Mouse (Mus musculus) myocyte (in vitro differentiated cells): ENCODE data around the gene Hbq1b. TPM values are rescaled to one million over a fixed set of nuclear protein-coding genes. Genes with fewer than 3 reads are reported as not detected.

Experiments used
- H3K27me3 ChIP-seq: one replicate; pipeline ENCODE4 v1.6.1; 2011; ENCODE audit not compliant: control insufficient read depth, insufficient read depth, insufficient read length
- H3K36me3 ChIP-seq: one replicate; pipeline ENCODE4 v1.6.1; 2011; ENCODE audit not compliant: control insufficient read depth, insufficient read depth
- H3K4me2 ChIP-seq: one replicate; pipeline ENCODE4 v1.6.1; 2011; ENCODE audit warnings: low read depth, control low read depth
- H3K4me3 ChIP-seq: one replicate; pipeline ENCODE4 v1.5.1; 2011; ENCODE audit warnings: mild to moderate bottlenecking, control low read depth, moderate library complexity
- H3K79me2 ChIP-seq: one replicate; pipeline ENCODE4 v1.6.1; 2011; ENCODE audit not compliant: control insufficient read depth, insufficient read depth
- H3ac ChIP-seq: one replicate; pipeline ENCODE4 v1.6.1; 2011; ENCODE audit not compliant: control insufficient read depth, insufficient read length
- CEBPB ChIP-seq: IDR thresholded peaks from 2 replicates; pipeline ENCODE4 v1.6.1; 2011; ENCODE audit warnings: mild to moderate bottlenecking, moderate library complexity; ENCODE audit not compliant: poor library complexity, insufficient read depth, severe bottlenecking
- E2F4 ChIP-seq: IDR thresholded peaks from one replicate; pipeline ENCODE4 v1.6.1; 2011; ENCODE audit warnings: mild to moderate bottlenecking, control low read depth, moderate library complexity; ENCODE audit not compliant: insufficient read depth
- MAX ChIP-seq: IDR thresholded peaks from one replicate; pipeline ENCODE4 v1.6.1; 2011; ENCODE audit warnings: low read depth, mild to moderate bottlenecking, control low read depth
- MYOD1 ChIP-seq, 3 experiments: IDR thresholded peaks; one replicate each; pipeline ENCODE4 v1.6.1; 2011; ENCODE audit warnings: control low read depth in 2 of 3, low read depth in 2 of 3, mild to moderate bottlenecking in 2 of 3, moderate library complexity in 1 of 3; ENCODE audit not compliant: insufficient read length in 2 of 3, control insufficient read depth in 1 of 3
- MYOG ChIP-seq, 3 experiments: IDR thresholded peaks; one replicate each; pipeline ENCODE4 v1.6.1; 2011; ENCODE audit warnings: control low read depth in 2 of 3, low read depth in 2 of 3, mild to moderate bottlenecking in 2 of 3; ENCODE audit not compliant: insufficient read length in 2 of 3, control insufficient read depth in 1 of 3, insufficient read depth in 1 of 3
- POLR2A ChIP-seq: IDR thresholded peaks from one replicate; pipeline ENCODE4 v1.6.1; 2011; ENCODE audit warnings: low read depth, mild to moderate bottlenecking, control low read depth, moderate library complexity; ENCODE audit not compliant: insufficient read length
- POLR2AphosphoS2 ChIP-seq: IDR thresholded peaks from one replicate; pipeline ENCODE4 v1.6.1; 2011; ENCODE audit warnings: low read depth, control low read depth; ENCODE audit not compliant: insufficient read length
- REST ChIP-seq: IDR thresholded peaks from one replicate; pipeline ENCODE4 v1.6.1; 2011; ENCODE audit warnings: mild to moderate bottlenecking, control low read depth, moderate library complexity; ENCODE audit not compliant: insufficient read depth, insufficient read length
- SRF ChIP-seq: IDR thresholded peaks from one replicate; pipeline ENCODE4 v1.6.1; 2011; ENCODE audit warnings: low read depth; ENCODE audit not compliant: control insufficient read depth, insufficient read length
- TCF12 ChIP-seq: IDR thresholded peaks from one replicate; pipeline ENCODE4 v1.6.1; 2011; ENCODE audit warnings: mild to moderate bottlenecking, control low read depth; ENCODE audit not compliant: poor library complexity, insufficient read depth, severe bottlenecking
- TCF3 ChIP-seq: IDR thresholded peaks from one replicate; pipeline ENCODE4 v1.6.1; 2011; ENCODE audit warnings: low read depth, control low read depth; ENCODE audit not compliant: insufficient read length
- USF1 ChIP-seq: IDR thresholded peaks from one replicate; pipeline ENCODE4 v1.6.1; 2011; ENCODE audit warnings: low read depth, mild to moderate bottlenecking, control low read depth, moderate library complexity
- polyA plus RNA-seq: library from polyadenylated mRNA; unstranded; fragments of >200 nt; fragmentation: generic; extraction: Trizol; gene quantifications from one replicate; pipeline ENCODE4 v1.2.1, GENCODE M21; 2012; ENCODE audit warnings: missing spikeins

The Hbq1b gene
- polyA plus RNA-seq, 1 experiment = 0.16 TPM

DNA sequence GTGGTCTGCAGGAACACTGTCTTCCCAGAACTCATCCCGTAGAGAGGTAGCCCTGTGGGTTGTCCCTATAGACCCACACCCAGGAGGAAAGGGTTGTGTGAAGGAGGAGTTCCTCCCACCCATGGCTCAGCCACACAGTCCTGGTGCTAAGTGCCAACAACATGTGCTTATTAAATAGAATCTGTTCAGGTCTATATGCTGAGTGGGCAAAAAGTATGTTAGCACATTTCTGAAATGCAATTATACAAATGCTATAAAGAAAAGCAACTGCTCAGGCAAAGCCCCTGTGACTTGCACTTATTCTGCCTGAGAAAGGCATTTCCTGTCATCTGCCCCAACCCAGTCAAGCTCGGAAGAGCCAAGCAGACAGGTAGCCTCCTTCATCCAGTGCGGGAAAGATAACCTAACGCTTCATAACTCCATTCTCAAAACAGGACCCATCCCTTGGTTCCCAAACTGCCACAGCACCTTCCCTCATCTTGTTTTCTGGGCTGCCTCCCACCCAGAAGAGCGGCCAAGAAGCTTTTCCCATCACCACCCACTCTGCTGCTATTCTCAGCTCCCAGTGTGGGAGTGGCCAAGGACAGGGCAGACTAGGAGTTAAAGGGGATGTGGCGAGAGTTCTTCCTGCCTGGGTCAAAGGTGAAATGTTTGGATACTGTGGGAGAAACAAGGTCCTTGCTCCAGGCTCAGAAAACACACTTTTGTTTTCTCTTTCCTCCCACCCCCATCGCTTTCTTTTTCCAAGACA is 43.4 kb upstream of the Hbq1b start:
- H3K79me2 ChIP-seq = no peaks in the 10 kb centered on the region
- H3K36me3 ChIP-seq = peaks cover 35% of the 10 kb centered on the region
- H3K4me3 ChIP-seq = no peak overlapping the region
- TF ChIP-seq CEBPB = no peak
- no peaks in the 10 kb centered on the region for H3K27me3 ChIP-seq
- H3ac ChIP-seq = no peak overlapping the region
- H3K4me2 ChIP-seq = no peak overlapping the region

DNA sequence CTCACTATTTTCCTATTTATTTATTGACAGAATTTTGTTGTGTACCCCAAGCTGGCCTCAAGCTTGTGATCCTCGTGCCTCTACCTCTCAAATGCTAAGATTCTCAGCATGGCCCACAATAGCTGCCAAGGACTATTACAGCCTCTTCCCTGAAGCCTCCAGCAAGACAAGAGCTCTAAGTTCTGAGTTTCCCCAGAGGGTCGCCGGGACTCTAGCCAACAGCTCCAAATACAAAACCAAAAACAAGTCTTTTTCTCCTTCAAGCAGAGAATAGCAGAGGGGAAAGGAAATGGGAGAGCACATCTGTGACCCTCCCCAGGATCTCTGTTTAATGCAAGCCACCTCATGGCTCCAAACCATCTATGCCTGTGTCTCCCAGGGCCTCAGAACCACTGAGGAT is 42.7 kb upstream of the Hbq1b start:
- H3K27me3 ChIP-seq = no peaks in the 10 kb centered on the region
- H3K4me2 ChIP-seq = no peak overlapping the region
- no peaks in the 10 kb centered on the region for H3K79me2 ChIP-seq
- no peak overlapping the region for H3K4me3 ChIP-seq
- TF ChIP-seq MAX (no peak), SRF (no peak), USF1 (no peak), REST (no peak), TCF3 (no peak), POLR2AphosphoS2 (no peak), MYOD1 (IDR thresholded peaks at IDR 0.05; ENCODE audit: control insufficient read depth in 1 of 3, insufficient read length in 2 of 3, low read depth in 2 of 3) (no peak), MYOG (IDR thresholded peaks at IDR 0.05; ENCODE audit: control insufficient read depth in 1 of 3, insufficient read depth in 1 of 3, insufficient read length in 2 of 3, low read depth in 2 of 3) (no peak), POLR2A (no peak), E2F4 (no peak), TCF12 (no peak), CEBPB (no peak)
- peaks cover 29% of the 10 kb centered on the region for H3K36me3 ChIP-seq
- no peak overlapping the region for H3ac ChIP-seq

DNA sequence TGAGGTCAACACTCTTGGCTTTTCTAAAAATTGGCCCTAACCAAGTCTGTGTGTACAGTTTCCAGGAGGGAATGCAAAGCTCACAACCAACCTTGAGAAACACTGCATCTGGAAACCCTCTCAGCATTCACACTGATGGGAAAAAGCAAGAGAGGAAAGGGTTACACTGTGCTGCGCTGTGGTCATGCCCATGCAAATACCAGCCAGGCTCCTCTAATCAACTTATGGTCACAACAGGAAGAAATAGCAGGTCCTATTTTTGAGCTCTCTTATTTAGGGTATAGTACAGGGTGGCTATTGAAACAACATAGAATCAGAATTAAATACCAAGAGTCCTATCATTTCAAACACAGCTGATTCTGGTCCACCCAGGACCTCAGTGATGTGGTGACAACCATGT is 42.1 kb upstream of the Hbq1b start:
- no peak overlapping the region for H3K4me2 ChIP-seq
- TF ChIP-seq REST = no peak
- TF ChIP-seq POLR2AphosphoS2 = no peak
- TF ChIP-seq POLR2A = no peak
- no peak for TF ChIP-seq MAX
- no peak for TF ChIP-seq USF1
- TF ChIP-seq MYOG (IDR thresholded peaks at IDR 0.05; ENCODE audit: control insufficient read depth in 1 of 3, insufficient read depth in 1 of 3, insufficient read length in 2 of 3, low read depth in 2 of 3) = no peak
- no peak for TF ChIP-seq MYOD1 (IDR thresholded peaks at IDR 0.05; ENCODE audit: control insufficient read depth in 1 of 3, insufficient read length in 2 of 3, low read depth in 2 of 3)
- no peak for TF ChIP-seq TCF12
- no peak for TF ChIP-seq SRF
- no peak for TF ChIP-seq CEBPB
- TF ChIP-seq TCF3 = no peak
- TF ChIP-seq E2F4 = no peak
- H3K27me3 ChIP-seq = no peaks in the 10 kb centered on the region
- peaks cover 34% of the 10 kb centered on the region for H3K36me3 ChIP-seq
- H3ac ChIP-seq = no peak overlapping the region
- no peaks in the 10 kb centered on the region for H3K79me2 ChIP-seq
- no peak overlapping the region for H3K4me3 ChIP-seq

DNA sequence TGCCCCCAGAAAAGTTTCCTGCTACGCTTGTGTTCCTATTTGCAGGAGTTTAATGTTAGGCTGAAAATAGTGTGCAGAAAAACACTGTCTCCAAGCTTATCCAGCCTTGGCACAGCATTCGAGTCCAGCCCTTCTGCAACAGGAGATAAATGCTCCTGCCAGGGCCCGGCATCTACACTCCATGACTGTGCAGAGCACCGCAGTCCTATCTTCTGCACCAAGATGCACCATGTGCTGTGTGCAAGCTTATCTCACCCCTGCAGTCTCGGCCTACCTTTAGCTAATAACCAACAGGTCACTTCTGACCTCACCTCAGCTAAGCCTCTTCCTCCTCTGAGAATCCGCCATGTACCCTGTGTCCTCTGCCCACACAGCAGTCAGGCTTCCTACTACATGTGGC is 41.2 kb upstream of the Hbq1b start:
- no peaks in the 10 kb centered on the region for H3K79me2 ChIP-seq
- peaks cover 43% of the 10 kb centered on the region for H3K36me3 ChIP-seq
- H3ac ChIP-seq = no peak overlapping the region
- no peak overlapping the region for H3K4me3 ChIP-seq
- H3K27me3 ChIP-seq = no peaks in the 10 kb centered on the region
- TF ChIP-seq POLR2AphosphoS2 (no peak), REST (no peak), E2F4 (no peak), TCF12 (no peak), USF1 (no peak), MYOG (IDR thresholded peaks at IDR 0.05; ENCODE audit: control insufficient read depth in 1 of 3, insufficient read depth in 1 of 3, insufficient read length in 2 of 3, low read depth in 2 of 3) (no peak), TCF3 (no peak), MAX (no peak), SRF (no peak)
- H3K4me2 ChIP-seq = no peak overlapping the region

DNA sequence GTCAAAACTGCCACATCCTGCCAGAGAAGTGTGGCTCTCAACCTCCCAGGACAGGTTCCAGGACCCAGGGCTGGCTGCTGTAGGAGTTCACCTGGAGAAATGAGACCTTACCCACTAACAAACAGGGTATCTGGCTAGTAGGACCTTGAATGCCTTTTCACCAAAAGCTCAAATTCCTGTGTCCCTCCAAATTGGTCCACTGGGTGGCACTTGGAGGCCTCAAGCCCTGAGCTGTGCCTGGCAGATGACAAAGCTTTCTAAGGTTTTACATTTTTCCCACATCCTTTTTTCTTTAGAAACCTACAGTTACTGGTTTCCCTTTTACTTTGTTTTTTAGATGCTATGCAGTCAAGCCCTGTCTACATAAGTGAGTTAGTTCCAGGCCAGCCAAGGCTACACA is 39.7 kb upstream of the Hbq1b start:
- no peak overlapping the region for H3K4me2 ChIP-seq

More for the DNA sequence above, 39.7 kb upstream of the Hbq1b start:
- peaks cover 35% of the 10 kb centered on the region for H3K36me3 ChIP-seq
- H3K27me3 ChIP-seq = no peaks in the 10 kb centered on the region
- H3K79me2 ChIP-seq = no peaks in the 10 kb centered on the region
- no peak overlapping the region for H3ac ChIP-seq
- no peak overlapping the region for H3K4me3 ChIP-seq
- TF ChIP-seq POLR2A = no peak
- no peak for TF ChIP-seq E2F4
- TF ChIP-seq REST = no peak
- TF ChIP-seq SRF = no peak
- TF ChIP-seq TCF3 = no peak
- TF ChIP-seq MYOG (IDR thresholded peaks at IDR 0.05; ENCODE audit: control insufficient read depth in 1 of 3, insufficient read depth in 1 of 3, insufficient read length in 2 of 3, low read depth in 2 of 3) = no peak
- no peak for TF ChIP-seq TCF12
- no peak for TF ChIP-seq CEBPB
- no peak for TF ChIP-seq MYOD1 (IDR thresholded peaks at IDR 0.05; ENCODE audit: control insufficient read depth in 1 of 3, insufficient read length in 2 of 3, low read depth in 2 of 3)
- no peak for TF ChIP-seq POLR2AphosphoS2
- no peak for TF ChIP-seq USF1
- no peak for TF ChIP-seq MAX
